Mouse (Mus musculus) CH12.LX (cell line): ENCODE results near the gene Slc17a4.

Experiments used
- CHD1 ChIP-seq: IDR thresholded peaks from 2 replicates; pipeline ENCODE4 v1.6.1; 2012; ENCODE audit warnings: low read depth, low read length, improper control_type of control experiment, inconsistent platforms
- CTCF ChIP-seq, 2 experiments: IDR thresholded peaks in 1 of 2; conservative IDR thresholded peaks in 1 of 2; 2 replicates each; pipeline ENCODE4 v1.5.1; 2011 to 2012; ENCODE audit warnings: low read depth in 2 of 2, low read length in 2 of 2, improper control_type of control experiment in 1 of 2, inconsistent platforms in 1 of 2, mild to moderate bottlenecking in 1 of 2, moderate library complexity in 1 of 2
- MAX ChIP-seq: IDR thresholded peaks from 2 replicates; pipeline ENCODE4 v1.6.1; 2011; ENCODE audit warnings: low read length, improper control_type of control experiment
- POLR2A ChIP-seq: IDR thresholded peaks from 2 replicates; pipeline ENCODE4 v1.6.1; 2011; ENCODE audit warnings: low read depth, mild to moderate bottlenecking, improper control_type of control experiment, low read length
- RCOR1 ChIP-seq: conservative IDR thresholded peaks from 2 replicates; pipeline ENCODE4 v1.6.1; 2012; ENCODE audit warnings: low read depth, mild to moderate bottlenecking, inconsistent platforms, low read length, improper control_type of control experiment
- SMC3 ChIP-seq: IDR thresholded peaks from 2 replicates; pipeline ENCODE4 v1.6.1; 2011; ENCODE audit warnings: low read depth, low read length, improper control_type of control experiment
- USF1 ChIP-seq: IDR thresholded peaks from 2 replicates; pipeline ENCODE4 v1.6.1; 2014; ENCODE audit warnings: low read depth, mild to moderate bottlenecking, inconsistent platforms, low read length, improper control_type of control experiment
- ZC3H11A ChIP-seq: IDR thresholded peaks from 2 replicates; pipeline ENCODE4 v1.6.1; 2012; ENCODE audit warnings: low read depth, mild to moderate bottlenecking, inconsistent platforms, low read length, improper control_type of control experiment

DNA sequence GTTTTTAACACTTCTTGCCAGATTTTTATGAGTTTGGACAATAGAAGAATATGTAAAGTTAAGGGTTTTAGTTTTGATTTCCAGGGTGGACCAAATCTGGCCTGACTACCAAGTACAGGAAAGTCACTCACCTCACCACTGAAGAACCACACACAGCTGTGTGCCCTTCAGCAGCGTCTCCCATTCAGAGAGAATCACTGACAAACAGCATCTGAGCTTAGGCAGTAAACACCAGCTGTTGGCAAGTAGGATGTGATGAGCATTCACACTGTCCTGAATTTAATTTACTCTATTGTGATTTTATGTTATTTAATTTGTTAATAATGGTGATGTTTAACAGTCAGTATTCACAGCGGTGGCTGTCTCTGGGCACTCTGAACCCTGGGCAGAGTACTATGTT, 11.0 kb upstream of the Slc17a4 start:
- TF ChIP-seq CTCF (conservative IDR thresholded peaks at IDR 0.05 in 1 of 2, IDR thresholded peaks at IDR 0.05 in 1 of 2; ENCODE audit: low read depth in 2 of 2, low read length in 2 of 2) (no peak), RCOR1 (no peak), POLR2A (no peak), CHD1 (no peak), MAX (no peak), SMC3 (no peak), USF1 (no peak), ZC3H11A (no peak)
